Mouse (Mus musculus) liver, adult 2 months (tissue): ENCODE measurements around the gene Hs3st3b1.

ENCODE experiments used
- CTCF ChIP-seq: fragments of 200-500 bp; IDR thresholded peaks from 2 replicates; pipeline ENCODE4 v1.5.1; 2011; ENCODE audit warnings: low read depth, low read length, control low read depth
- POLR2A ChIP-seq: fragments of 200-500 bp; IDR thresholded peaks from 2 replicates; pipeline ENCODE4 v1.6.1; 2011; ENCODE audit warnings: low read length, control low read depth; ENCODE audit not compliant: insufficient read depth; ENCODE audit errors: extremely low read depth

- TF ChIP-seq CTCF, result peak; percentile 78
- 0 out of 2 replicates have a peak, but pooled peaks have one; percentile 1 for TF ChIP-seq POLR2A
These were observed 1.6 kb downstream of the Hs3st3b1 start for GRCm38 (mm10) chr11:63920531-63920930.
